Mouse (Mus musculus) ovary, adult 18-20 months (tissue): ENCODE data around the gene Srek1.
A peak's percentile ranks its signal among the peaks of the same experiment; 100 is the strongest.

ENCODE experiments used
- DNase-seq: peaks from one replicate; pipeline ENCODE4 v3.0.0; 2022; ENCODE audit warnings: low spot score, mixed read lengths

The Srek1 gene

DNA sequence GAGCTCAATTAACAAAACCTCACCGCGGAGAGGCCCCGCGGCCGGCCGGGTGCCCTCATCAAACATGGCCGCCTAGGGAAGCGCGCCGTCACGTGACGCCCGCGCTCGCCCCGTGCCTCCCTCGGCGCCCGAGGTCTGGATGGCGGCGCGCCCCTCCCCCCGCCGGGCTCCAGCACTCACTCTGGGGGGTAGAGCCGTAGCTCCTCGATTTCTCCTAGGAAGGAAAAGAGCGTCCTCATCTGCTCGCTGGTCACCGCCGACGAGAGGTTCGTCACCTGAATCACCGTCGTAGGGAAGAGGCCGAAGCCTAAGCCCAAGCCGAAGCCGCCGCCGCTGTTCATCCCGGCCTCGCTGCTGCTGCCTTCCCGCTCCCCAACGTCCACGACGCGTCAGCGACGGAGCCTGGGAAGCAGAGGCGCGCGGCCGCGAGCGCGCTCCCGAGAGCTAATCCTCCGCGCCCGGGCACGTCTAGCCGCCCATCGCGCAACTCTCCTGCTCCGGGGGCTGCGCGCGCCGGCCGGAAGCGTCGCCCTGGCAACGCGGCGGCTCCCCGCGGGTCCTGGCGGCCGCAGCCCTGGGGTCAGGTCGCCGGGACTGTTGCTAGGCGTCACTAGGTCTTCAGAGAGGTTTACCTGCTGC lies at the start of gene Srek1:
Gene Srek1, minus strand, starts transcription at position 490 of the 639 bp plus-strand sequence.
- peak; percentile 87 for DNase-seq

DNA sequence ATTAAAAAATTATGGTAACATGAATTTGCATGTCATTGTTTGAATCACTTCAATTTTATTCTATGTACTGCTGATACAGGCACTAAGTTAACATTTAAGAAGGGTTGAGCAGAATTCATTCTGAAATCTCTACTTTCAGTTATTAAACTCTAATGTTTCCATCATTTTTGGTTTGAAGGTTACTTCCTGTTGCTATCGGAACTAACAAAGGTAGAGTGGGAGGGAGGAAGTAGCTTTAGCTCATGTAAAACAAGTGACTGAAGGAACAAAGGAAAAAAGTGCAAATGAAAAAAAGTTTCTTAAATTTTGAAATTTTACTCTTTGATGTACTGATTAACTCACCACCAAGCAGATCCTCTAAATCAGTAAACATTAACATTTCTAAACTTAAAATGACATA lies 47.9 kb upstream of the Srek1 start:
- no peak for DNase-seq

DNA sequence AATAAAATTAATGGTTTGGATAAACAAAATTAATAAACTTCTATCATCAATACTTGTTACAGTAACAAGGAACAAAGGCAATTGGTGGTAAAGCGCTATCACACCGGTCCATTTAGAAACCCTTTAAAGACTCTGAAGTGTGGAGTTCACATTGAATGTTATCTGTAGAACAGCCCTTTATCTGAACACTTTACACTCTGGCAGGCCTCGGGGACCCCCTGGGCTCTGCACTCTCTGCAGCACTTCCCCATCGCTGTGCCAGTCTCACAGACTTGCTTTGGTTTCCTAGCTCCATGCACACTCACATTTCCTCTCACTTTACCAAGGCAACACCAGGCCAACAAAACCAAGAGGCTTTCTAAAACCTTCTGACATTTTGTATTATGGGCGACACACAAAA lies 45.0 kb upstream of the Srek1 start:
- DNase-seq, result no peak

DNA sequence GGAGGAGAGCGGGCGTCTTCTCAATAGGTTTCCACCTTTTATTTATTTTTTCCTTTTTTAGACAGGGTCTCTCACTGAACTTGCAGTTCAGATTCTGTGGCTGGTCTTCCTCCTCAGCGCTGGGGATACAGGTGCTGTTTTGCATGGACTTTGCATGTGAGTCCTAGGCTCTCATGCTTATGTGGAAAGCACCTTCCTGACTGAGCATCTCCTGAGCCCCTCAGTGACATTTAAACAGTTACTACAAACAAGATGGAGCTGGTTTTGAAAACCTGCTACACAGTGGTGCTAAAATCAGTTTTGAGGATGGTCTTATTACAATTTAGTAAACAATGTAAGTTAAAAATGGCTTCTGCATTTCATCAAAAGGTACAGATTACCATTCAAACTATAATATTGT lies 43.5 kb upstream of the Srek1 start:
- no peak for DNase-seq

DNA sequence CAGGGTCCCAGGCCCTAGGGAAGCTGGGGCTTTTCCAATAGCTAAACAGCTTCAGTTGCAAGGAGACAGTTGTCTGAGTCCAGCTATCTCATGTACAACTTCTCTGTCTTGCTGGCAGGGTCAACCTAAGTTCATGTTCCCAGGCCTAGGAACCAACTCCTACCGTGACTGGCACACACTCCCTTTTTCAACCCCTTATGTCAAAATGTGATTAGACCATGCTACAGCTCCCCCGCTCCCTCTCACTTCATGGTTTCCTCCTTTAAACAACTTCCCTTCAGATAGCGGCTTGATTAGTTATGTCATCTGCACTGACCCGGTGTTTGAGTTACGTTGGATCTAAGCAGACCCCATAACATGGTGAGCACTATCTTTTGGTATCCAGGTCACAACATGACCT lies 33.1 kb upstream of the Srek1 start:
- DNase-seq, result no peak

DNA sequence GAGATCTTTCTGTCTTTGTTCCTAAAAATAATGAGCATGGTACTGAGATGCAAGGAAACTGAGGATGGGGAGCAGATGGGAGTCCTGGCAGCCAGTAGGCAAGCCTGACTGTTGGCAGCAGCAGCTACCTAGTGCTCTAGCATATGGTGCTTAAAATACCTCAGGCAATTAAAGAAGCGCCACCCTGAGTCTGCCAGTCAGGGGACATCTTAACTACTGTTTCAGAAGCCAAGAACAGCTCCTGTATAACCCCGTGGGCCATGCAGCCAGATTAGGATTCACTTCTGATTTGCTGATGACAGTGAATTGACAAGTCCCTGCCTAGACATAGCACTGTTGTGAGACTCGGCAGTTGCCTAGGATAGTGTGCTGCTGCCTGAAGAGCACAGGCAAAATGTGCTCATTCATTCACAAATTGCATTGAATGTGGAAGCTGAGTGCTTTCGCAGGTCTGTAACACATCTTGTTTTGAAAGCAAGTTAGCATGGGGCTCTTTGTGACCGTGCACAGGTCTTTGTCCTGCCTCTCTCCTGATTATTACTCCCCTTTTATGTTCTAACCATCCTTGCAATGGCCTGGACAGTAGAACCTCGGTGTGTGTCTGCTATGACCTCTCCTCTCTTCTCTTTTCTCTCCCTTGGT lies 31.9 kb upstream of the Srek1 start:
- no peak for DNase-seq

DNA sequence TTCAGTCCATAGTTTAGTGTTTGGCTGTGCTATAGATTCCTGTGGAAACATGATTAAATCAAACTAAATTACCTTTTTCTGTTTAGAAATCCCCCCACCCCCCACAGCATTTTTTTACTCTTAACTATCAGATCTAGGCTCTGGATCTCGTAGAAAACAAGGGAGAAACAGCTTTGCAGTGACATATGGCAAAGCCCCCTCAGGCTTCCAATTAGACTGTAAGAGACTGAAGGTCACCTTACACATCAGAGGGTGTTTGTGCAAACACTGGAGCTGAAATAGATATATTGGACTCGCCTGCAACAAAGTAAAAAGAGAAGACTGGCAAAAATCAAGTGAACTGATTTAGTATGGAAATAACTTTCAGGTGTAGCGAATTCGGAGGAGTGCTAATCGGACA lies 29.3 kb upstream of the Srek1 start:
- DNase-seq, result no peak

DNA sequence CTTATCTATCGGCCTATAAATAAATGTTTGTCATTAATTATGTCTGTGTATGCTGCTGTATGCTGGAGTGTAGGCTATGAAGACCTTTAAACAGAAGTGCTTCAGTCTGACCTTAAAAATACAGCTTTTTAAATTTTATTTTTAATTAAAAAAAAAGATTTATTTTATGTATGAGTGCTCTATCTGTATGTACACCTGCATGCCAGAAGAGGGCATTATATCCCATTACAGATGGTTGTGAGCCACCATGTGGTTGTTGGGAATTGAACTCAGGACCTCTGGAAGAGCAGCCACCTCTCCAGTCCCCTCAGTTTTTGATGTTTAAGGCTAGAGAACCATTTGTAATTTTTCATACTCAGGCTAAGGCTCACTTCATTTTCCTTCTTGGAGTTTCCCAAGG lies 26.6 kb upstream of the Srek1 start:
- no peak for DNase-seq

DNA sequence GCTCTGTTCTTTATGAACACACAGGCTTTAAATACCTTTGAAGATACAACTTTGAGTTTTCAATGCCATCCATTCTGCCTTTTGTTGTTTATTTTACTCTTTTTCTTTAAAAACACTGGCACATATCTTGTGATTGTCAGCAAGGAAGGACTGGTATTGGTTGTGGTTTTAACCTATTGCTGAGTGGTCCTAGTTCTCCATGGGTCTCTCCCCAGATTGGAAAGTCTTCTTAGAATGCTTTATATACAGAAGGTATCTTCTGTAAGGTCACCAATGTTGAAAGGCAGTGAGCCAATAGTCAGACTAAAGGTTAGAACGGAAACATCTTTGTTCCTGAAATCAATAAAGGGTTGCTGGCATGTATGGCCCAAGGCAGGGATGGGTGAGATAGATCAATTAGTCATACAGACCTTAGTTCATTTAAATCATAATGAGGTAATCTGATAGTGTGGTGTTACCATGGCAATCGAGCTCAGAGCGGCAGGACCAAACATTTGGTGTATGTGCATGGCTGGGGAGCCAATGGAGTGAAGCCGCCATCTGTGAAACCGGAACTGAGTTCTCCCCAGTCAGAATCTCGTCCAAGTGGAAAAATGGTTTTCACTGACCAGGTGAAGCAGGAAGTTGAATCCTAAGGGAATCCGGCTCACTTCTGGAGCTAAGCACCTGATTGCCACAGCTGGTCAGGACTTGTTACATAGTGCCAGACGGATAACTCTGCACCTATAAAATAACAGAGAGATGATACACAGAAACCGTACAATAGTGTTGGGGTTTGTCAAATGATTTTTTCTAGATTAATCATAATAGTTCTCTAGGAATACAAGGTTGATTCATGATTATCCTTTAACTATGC lies 20.5 kb upstream of the Srek1 start:
- DNase-seq, result no peak

DNA sequence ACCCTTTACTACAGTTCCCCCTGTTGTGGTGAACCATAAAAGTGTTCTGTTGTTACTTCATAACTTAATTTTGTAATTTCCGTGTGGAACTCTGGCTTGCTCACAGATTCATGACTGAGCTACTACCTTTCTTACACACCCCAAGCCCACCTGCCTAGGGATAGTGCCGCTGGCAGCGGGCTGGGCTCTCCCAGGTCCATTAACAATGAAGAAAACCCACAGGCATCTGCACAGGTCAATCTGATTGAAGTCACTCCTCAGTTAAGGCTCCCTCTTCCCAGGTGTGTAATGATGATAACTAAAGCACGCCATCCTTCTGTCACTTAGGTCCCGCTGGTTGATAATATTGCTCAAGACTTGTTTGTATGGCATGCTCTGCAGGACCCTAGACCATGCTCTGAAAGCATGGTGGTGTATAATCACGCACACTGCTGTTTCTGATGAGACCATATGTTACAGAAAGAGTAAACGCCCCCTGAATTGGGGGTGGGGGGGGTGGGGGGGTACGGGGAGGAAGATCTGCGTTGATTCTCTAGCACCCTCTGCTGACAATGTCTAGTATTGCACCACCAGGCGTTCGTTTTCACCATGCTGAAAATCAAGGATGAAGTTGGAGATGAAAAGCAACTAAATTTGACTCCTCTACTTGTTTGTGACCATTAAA lies 5.6 kb upstream of the Srek1 start:
- no peak for DNase-seq

DNA sequence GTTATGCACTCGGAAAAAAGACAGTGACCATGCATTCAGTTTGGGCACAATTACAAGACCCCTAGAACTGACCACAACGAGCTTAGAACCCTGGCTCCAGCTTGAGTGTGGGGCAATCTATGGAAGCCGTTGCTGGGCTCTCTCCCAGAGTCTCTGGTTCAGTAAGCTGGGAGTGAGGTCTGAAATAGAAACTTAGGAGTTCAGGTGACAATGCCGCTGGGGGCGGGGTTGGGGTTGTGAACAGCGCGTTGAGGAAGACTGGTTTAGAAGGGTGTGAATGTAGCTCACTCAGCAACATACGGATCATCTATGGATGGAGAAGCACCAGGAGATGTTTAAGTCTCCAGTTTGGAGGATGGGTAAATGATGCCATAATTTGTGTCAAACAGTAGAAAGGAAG lies 2.7 kb upstream of the Srek1 start:
- DNase-seq, result no peak

DNA sequence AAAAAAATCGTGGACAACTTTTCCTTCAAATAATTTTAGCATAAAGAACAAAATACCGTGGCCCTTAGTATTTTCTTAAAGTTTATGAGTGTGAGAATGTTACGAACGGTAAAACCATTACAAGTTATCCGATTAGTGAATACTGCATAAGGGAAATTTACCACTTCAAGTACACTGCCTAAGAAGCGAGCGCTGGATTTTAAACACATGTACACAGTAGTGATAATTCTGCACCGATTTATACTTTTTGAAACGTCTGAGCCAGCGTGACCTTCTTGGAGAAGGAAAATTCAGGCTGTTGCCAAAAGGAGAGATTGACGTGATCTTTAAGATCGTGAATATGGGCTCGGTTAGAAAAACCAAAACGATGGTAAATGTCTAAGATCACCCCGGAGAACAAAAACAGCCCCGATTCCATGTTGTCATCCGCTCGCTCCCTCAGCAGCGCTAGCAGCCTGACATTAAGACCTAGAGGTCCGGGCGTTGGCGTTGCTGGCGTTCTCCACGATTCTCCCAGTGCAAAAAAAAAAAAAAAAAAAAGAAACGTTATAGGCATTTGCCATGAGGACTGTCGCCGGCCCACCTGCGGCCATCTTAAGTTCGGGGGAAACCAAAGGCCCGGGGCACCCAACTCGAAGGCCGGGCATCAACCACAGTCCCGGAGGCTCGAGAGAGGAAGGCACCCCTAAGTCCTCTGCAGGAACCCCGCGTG lies 845 bp downstream of the Srek1 start:
- DNase-seq, result no peak

DNA sequence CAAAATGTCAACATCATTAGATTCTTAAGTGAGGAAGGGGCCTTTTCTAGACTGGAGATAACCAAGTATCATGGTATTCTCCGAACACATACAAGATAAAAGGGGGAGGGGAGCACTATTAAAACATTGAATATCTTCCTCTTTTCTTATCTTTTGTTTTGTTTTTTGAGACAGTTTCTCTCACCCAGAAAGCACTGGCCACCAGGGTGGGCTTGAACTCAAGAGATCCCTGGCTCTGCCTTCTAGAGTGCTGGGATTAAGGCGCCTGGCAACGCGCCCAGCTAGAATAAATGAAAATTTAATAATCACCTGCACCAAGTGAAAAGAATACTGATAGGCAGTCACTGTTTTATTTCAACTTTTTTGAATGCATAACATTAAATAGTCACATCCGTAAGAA lies 1.5 kb downstream of the Srek1 start:
- no peak for DNase-seq

DNA sequence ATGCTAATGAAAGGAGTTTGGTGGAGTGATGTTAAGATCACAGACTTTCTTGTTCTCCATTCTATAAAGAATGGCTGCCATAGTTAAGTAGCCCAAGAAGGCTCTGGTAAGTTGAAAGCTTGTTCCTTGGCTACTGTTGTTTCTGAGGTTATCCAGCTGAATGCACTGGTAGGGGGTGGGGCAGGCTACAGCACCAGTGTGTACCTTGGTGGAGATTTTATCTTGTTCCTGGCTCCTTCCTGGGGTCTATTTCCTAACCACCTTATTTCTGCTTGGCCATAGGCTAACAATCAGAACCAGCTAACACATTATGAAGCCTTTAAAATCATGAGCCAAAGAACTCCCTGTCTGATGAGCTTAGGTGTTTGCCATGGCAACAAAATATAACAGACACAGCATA lies 3.6 kb downstream of the Srek1 start:
- DNase-seq, result no peak

DNA sequence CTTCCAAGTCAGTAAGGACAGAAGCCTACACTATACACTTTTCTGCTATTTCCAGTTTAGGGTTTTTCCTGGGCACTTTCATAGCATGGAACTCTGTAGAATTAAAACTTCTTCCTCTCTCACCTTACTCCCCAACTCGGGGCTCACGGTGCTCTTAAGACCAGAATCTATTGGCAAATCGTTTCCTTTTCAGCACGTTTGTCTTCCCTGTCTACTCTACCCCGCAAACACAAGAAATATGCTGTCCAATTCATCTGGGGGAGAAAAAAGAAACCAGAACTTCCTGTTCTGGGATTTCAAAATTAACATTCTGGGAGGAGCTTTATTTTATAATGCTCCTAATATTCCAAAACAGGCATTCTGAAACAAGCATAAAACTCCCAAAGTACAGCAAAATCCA lies 6.5 kb downstream of the Srek1 start:
- DNase-seq, result no peak

DNA sequence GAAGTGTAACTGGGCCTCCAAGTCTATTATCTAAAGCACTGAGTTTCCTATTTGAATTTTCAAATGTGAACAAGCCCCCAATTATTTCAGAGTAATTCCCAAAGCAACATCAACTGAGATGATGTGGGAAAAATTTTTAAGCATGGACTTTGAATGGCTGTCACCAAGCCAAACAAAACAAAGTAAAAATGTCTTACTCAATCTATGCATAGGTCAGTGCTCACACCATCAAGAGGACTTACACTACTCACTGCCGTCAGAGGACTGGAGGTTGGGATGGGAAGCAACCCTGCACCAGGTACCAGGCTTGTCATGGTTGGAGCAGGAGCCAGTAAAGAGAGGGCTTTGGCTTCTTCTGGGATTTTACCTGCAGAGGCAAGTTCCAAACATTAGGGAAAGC lies 10.8 kb downstream of the Srek1 start:
- no peak for DNase-seq

DNA sequence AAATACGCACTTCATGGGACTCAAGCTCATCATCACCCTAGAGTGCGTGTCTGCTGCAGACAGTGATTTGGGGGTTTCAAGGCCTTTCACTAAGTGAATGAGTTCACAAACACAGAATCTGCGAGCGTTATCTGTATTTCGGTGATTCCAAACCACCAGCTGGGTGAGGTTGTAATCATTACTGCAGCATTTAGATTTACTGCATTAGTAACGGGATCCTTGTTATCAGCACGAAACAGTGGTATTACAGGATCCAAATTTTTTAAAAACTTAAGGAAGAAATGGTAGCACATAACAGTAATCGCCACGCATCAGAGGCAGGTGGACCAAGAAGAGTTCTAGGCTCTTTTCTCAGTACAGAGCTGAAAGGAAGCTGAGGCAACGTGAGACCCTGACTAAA lies 12.4 kb downstream of the Srek1 start:
- no peak for DNase-seq

DNA sequence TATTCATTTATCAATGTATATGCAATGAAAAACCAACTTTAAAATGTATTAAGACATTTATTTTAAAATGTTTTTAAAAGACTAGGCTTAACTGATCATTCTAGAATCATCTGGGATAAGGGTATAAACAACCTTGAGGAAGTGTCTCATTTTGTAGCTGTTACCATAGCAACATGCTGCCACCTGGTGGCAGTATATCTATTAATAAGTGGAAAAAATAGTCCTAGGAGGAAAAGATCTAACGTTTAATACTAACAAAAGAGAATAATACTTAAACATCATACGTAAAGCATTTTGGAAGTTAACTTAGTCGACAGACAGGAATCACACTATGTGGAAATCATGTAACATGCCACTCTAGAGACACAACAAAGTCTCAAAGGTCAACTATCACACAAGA lies 23.0 kb downstream of the Srek1 start:
- DNase-seq, result no peak

DNA sequence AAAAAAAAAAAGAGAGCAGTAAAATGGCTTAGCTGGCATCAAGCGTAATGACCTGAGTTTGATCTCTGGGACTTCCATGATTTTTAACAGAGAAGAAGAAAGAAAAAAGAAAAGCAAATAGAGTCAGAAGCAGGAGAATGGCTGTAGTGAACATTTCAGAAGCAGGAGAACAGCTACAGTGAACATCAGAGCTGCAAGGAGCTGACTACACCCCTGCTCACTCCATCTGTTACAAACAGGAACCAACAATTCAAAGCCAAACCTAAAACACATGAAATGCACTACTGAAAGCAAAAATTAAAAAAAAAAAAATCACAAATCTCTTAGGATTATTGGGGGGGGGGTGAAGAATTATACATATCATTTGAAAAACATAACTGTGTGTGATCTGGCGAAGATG lies 28.7 kb downstream of the Srek1 start:
- DNase-seq, result no peak

DNA sequence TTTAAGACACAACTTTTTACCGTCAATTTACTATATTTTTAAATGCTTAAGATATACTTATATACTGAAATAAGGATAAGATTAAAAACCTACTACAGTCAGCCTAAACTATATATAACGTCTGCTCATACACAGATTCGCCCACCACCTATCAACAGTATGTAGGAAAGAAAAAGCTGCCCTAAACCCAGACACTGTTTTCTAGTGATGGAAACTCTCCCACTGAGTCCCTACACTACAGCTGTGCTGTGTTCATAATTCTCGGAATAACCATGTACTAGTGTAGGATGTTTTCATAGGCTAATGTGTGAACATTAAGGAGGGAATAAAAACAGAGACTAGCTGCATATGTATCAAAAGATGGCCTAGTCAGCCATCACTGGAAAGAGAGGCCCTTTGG lies 29.2 kb downstream of the Srek1 start:
- no peak for DNase-seq

DNA sequence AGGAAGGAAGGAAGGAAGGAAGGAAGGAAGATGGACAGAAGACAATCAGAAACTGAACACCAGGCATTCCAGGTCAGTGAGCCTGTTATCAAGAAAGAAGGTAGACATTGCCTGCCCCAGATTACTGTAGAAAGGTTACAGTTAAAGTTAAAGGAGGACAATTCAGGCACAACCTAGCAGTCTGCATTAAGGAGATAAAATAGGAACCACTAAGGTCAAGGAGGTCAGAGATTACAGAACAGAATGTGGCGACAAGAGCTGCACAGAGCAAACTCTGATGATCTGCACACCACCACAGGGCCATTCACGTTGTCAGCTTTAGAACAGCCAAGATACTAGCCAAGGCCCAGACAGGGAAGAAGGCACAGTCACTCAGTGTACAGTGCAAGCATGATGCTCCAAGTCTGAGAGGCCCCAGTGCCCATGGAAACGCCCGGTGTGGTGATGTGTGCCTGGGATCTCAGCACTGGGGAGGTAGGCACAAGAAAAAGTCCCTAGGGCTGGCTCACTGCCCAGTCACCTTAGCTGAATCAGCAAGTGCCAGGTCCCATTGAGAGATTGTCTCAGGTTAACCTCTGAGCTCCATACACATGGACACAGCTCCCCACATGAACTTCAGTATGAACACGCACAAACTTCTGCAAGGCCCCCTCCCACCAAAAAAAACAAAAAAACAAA lies 38.9 kb downstream of the Srek1 start:
- no peak for DNase-seq

DNA sequence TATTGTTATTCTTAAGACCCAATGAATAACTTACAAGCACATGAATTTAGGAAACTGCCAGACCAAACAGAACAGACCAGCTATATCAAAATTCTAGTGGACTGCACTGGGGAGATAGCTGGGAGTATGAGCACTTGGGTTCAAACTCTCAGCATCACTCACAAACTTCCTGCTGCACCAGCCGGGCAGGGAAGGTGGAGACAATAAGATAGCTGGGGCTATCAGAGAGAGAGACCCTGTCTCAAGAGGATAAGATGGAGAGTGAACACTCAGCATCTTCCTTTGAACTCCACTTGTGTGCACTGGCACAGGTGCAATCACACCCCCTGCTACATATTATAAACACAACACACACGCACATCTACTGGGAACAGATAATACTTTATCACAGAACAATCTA lies 47.5 kb downstream of the Srek1 start:
- no peak for DNase-seq
